Mouse (Mus musculus): ENCODE data around the gene Bex1.

Gene Bex1

DNA sequence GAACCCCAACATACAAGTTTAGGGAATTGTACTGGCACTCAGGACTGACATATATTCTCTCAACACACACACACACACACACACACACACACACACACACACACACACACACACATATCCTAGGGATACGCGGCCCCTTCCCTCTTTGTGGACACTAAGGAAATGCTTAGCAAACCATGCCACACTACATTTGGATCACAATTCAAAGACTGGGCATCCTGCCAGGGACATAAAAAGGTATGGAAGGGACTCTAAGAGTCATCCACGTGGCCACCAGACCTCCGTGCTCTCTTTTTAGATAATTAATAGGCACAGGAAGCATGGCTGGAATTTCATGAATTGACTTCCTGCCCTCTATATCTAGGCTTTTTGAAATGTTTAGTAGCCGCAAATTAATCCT is 12.5 kb upstream of the Bex1 start:
- Histone ChIP-seq H3K27me3 (ENCODE audit: insufficient read depth, low read length) (no peaks in the 10 kb centered on the region), H3K4me1 (replicated peaks; ENCODE audit: low read depth, low read length) (no peaks in the 10 kb centered on the region)
- no peak for TF ChIP-seq POU5F1 (IDR thresholded peaks at IDR 0.05; ENCODE audit: borderline replicate concordance, low read length)
- TF ChIP-seq CTCF (conservative IDR thresholded peaks at IDR 0.05; ENCODE audit: low read length) = no peak
- no peak for TF ChIP-seq NANOG (IDR thresholded peaks at IDR 0.05; ENCODE audit: borderline replicate concordance, low read length)

DNA sequence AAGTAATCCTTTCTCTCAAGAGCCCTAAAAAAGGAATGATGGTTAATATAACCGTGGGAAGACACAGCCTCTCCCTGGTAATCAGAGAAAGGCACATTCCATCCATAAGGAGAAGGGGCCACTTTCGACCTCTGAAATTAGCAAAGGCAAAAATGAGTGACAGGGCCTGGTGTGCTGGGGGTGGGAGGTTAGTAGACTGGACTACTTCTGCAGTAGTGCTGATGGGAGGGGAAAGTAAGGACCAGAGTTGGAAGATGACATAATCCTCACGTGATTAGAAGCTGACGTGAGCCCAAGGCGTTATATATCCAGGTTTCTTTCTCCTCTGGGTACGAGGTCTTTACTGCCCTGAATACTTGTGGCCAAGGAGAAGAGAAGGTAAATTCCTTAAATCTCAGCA is 8.4 kb upstream of the Bex1 start:
- H3K4me1 ChIP-seq (replicated peaks; ENCODE audit: low read depth, low read length) = no peaks in the 10 kb centered on the region
- no peaks in the 10 kb centered on the region for H3K9me3 ChIP-seq (ENCODE audit: low read length)
- no peaks in the 10 kb centered on the region for H3K36me3 ChIP-seq (ENCODE audit: insufficient read depth, low read length)
- H3K4me3 ChIP-seq (replicated peaks; ENCODE audit: low read length) = no peak overlapping the region
- TF ChIP-seq POU5F1 (IDR thresholded peaks at IDR 0.05; ENCODE audit: borderline replicate concordance, low read length) = no peak
- no peak for TF ChIP-seq NANOG (IDR thresholded peaks at IDR 0.05; ENCODE audit: borderline replicate concordance, low read length)
- no peaks in the 10 kb centered on the region for H3K27me3 ChIP-seq (ENCODE audit: insufficient read depth, low read length)

More for the DNA sequence above, 12.5 kb upstream of the Bex1 start:
- Histone ChIP-seq H3K9me3 (ENCODE audit: low read length) (no peaks in the 10 kb centered on the region), H3K36me3 (ENCODE audit: insufficient read depth, low read length) (no peaks in the 10 kb centered on the region), H3K4me3 (replicated peaks; ENCODE audit: low read length) (no peak overlapping the region)

GRCm38 (mm10) chrX:136216303-136216702 is 990 bp upstream of the Bex1 start:
- Histone ChIP-seq H3K27me3 (ENCODE audit: insufficient read depth, low read length) (no peaks in the 10 kb centered on the region), H3K4me1 (replicated peaks; ENCODE audit: low read depth, low read length) (peaks cover 10% of the 10 kb centered on the region), H3K4me3 (replicated peaks; ENCODE audit: low read length) (no peak overlapping the region), H3K36me3 (ENCODE audit: insufficient read depth, low read length) (no peaks in the 10 kb centered on the region), H3K9me3 (ENCODE audit: low read length) (no peaks in the 10 kb centered on the region)
- TF ChIP-seq NANOG (IDR thresholded peaks at IDR 0.05; ENCODE audit: borderline replicate concordance, low read length) (no peak), POU5F1 (IDR thresholded peaks at IDR 0.05; ENCODE audit: borderline replicate concordance, low read length) (no peak), CTCF (conservative IDR thresholded peaks at IDR 0.05; ENCODE audit: low read length) (no peak)

GRCm38 (mm10) chrX:136213396-136213795 is 1.9 kb downstream of the Bex1 start:
- Histone ChIP-seq H3K4me1 (replicated peaks; ENCODE audit: low read depth, low read length) (peaks cover 10% of the 10 kb centered on the region), H3K36me3 (ENCODE audit: insufficient read depth, low read length) (no peaks in the 10 kb centered on the region), H3K27me3 (ENCODE audit: insufficient read depth, low read length) (no peaks in the 10 kb centered on the region), H3K9me3 (ENCODE audit: low read length) (no peaks in the 10 kb centered on the region), H3K4me3 (replicated peaks; ENCODE audit: low read length) (no peak overlapping the region)
- no peak for TF ChIP-seq NANOG (IDR thresholded peaks at IDR 0.05; ENCODE audit: borderline replicate concordance, low read length)
- TF ChIP-seq POU5F1 (IDR thresholded peaks at IDR 0.05; ENCODE audit: borderline replicate concordance, low read length) = no peak
- no peak for TF ChIP-seq CTCF (conservative IDR thresholded peaks at IDR 0.05; ENCODE audit: low read length)

DNA sequence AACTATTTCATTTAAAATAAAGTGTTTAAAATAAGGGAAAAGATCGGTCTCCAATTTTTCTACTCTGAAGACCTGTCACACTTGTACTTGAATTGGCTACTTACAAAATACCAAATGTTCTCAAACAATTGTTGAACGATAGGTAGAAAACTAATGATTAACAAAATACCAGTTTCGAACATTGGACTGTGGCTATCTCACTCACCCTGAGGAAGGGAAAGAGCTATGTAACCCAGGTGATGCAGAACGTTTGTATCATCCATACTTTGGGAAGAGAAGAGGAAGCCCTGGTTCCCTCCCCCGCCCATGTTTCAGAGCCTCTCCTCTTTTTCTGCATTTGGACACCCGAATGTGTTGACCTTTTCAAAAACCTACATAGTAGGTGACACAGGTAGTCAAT is 10.9 kb downstream of the Bex1 start:
- Histone ChIP-seq H3K4me3 (replicated peaks; ENCODE audit: low read length) (no peak overlapping the region), H3K4me1 (replicated peaks; ENCODE audit: low read depth, low read length) (peaks cover 9% of the 10 kb centered on the region)
- TF ChIP-seq CTCF (conservative IDR thresholded peaks at IDR 0.05; ENCODE audit: low read length) (no peak), NANOG (IDR thresholded peaks at IDR 0.05; ENCODE audit: borderline replicate concordance, low read length) (no peak), POU5F1 (IDR thresholded peaks at IDR 0.05; ENCODE audit: borderline replicate concordance, low read length) (no peak)

GRCm38 (mm10) chrX:136203664-136204066 is 11.6 kb downstream of the Bex1 start, which contains the start of gene Tceal5:
Gene Tceal5 (minus strand): TSS chrX:136203876.
- H3K9me3 ChIP-seq (ENCODE audit: low read length) = no peaks in the 10 kb centered on the region
- H3K4me1 ChIP-seq (replicated peaks; ENCODE audit: low read depth, low read length) = peaks cover 9% of the 10 kb centered on the region
- TF ChIP-seq POU5F1 (IDR thresholded peaks at IDR 0.05; ENCODE audit: borderline replicate concordance, low read length) (no peak), NANOG (IDR thresholded peaks at IDR 0.05; ENCODE audit: borderline replicate concordance, low read length) (no peak), CTCF (conservative IDR thresholded peaks at IDR 0.05; ENCODE audit: low read length) (no peak)
- H3K36me3 ChIP-seq (ENCODE audit: insufficient read depth, low read length) = no peaks in the 10 kb centered on the region
- peak within 1 kb of the TSS; percentile 59 for H3K4me3 ChIP-seq (replicated peaks; ENCODE audit: low read length)
- H3K27me3 ChIP-seq (ENCODE audit: insufficient read depth, low read length) = peaks cover 3% of the 10 kb centered on the region; the same call in 1 of the 2 replicates

More for the DNA sequence above, 10.9 kb downstream of the Bex1 start:
- Histone ChIP-seq H3K36me3 (ENCODE audit: insufficient read depth, low read length) (no peaks in the 10 kb centered on the region), H3K9me3 (ENCODE audit: low read length) (no peaks in the 10 kb centered on the region), H3K27me3 (ENCODE audit: insufficient read depth, low read length) (peaks cover 3% of the 10 kb centered on the region; the same call in 1 of the 2 replicates)

GRCm38 (mm10) chrX:136203257-136203656 is 12.1 kb downstream of the Bex1 start:
- H3K27me3 ChIP-seq (ENCODE audit: insufficient read depth, low read length) = peaks cover 3% of the 10 kb centered on the region; the same call in 1 of the 2 replicates
- no peaks in the 10 kb centered on the region for H3K9me3 ChIP-seq (ENCODE audit: low read length)
- peak overlapping the region; percentile 59 for H3K4me3 ChIP-seq (replicated peaks; ENCODE audit: low read length)
- H3K36me3 ChIP-seq (ENCODE audit: insufficient read depth, low read length) = no peaks in the 10 kb centered on the region
- no peak for TF ChIP-seq CTCF (conservative IDR thresholded peaks at IDR 0.05; ENCODE audit: low read length)
- TF ChIP-seq POU5F1 (IDR thresholded peaks at IDR 0.05; ENCODE audit: borderline replicate concordance, low read length) = no peak
- no peak for TF ChIP-seq NANOG (IDR thresholded peaks at IDR 0.05; ENCODE audit: borderline replicate concordance, low read length)
- peaks cover 9% of the 10 kb centered on the region for H3K4me1 ChIP-seq (replicated peaks; ENCODE audit: low read depth, low read length)

GRCm38 (mm10) chrX:136196873-136197272 is 18.4 kb downstream of the Bex1 start:
- no peak overlapping the region for H3K4me3 ChIP-seq (replicated peaks; ENCODE audit: low read length)
- no peaks in the 10 kb centered on the region for H3K4me1 ChIP-seq (replicated peaks; ENCODE audit: low read depth, low read length)
- peak; percentile 58 for TF ChIP-seq CTCF (conservative IDR thresholded peaks at IDR 0.05; ENCODE audit: low read length)
- TF ChIP-seq POU5F1 (IDR thresholded peaks at IDR 0.05; ENCODE audit: borderline replicate concordance, low read length) = no peak

More at GRCm38 (mm10) chrX:136196873-136197272, 18.4 kb downstream of the Bex1 start:
- no peaks in the 10 kb centered on the region for H3K9me3 ChIP-seq (ENCODE audit: low read length)
- no peaks in the 10 kb centered on the region for H3K36me3 ChIP-seq (ENCODE audit: insufficient read depth, low read length)
- no peaks in the 10 kb centered on the region for H3K27me3 ChIP-seq (ENCODE audit: insufficient read depth, low read length)
